ENCODE assay signal across 8 mouse cellular contexts in genomic region chr15:4026831-4027584, GRCm38 (mm10). TPM values are rescaled to one million over a fixed set of nuclear protein-coding genes. Genes with fewer than 3 reads are reported as not detected.
DNase-seq lines count a peak whose midpoint lies in the region; ATAC-seq lines count a peak whose summit lies in the region.

No protein-coding gene starts in this region.

- WGBS in heart, embryonic 14.5 days: under 1% methylated on average over 63 of the region's 65 CpGs
- WGBS in liver, embryonic 12.5 days (ENCODE audit: insufficient replicate concordance): 3% methylated on average over 65 of the region's 65 CpGs

- H3K36me3 ChIP-seq in heart, embryonic 14.5 days (ENCODE audit: control insufficient read depth, insufficient read depth, low read length): no peaks in the 10 kb centered on the region
- H3K36me3 ChIP-seq in liver, embryonic 12.5 days: no peaks in the 10 kb centered on the region
- no peaks in the 10 kb centered on the region for H3K36me3 ChIP-seq in splenic B cell, adult 2 months (ENCODE audit: control insufficient read depth, insufficient read depth, low read length, poor library complexity, severe bottlenecking)

- ATAC-seq in heart, embryonic 14.5 days (ENCODE audit: insufficient number of reproducible peaks, insufficient read depth, low FRiP score, low read depth): peak; percentile 86
- peak; percentile 68 for ATAC-seq in liver, embryonic 12.5 days

- H3K4me2 ChIP-seq in heart, embryonic 14.5 days (ENCODE audit: low read length): peak overlapping the region; percentile 82
- peak overlapping the region; percentile 95 for H3K4me2 ChIP-seq in liver, embryonic 12.5 days

- H3K9me3 ChIP-seq in heart, embryonic 14.5 days (ENCODE audit: control insufficient read depth, low read length): no peaks in the 10 kb centered on the region
- H3K9me3 ChIP-seq in liver, embryonic 12.5 days (replicated peaks): no peaks in the 10 kb centered on the region

- peak overlapping the region; percentile 69 for H3K27ac ChIP-seq in brown adipose tissue, adult 24 weeks (replicated peaks; ENCODE audit: low read depth, low read length)
- peak overlapping the region; percentile 98 to 99 for H3K27ac ChIP-seq in heart, embryonic 14.5 days (replicated peaks in 1 of 2; ENCODE audit: control insufficient read depth in 1 of 2, insufficient read depth in 1 of 2, low read depth in 2 of 2, low read length in 2 of 2)
- H3K27ac ChIP-seq in liver, embryonic 12.5 days: peak overlapping the region; percentile 77

- peak overlapping the region; percentile 88 for H3K4me3 ChIP-seq in brown adipose tissue, adult 24 weeks (ENCODE audit: insufficient read depth, low read depth, low read length)
- peak overlapping the region; percentile 77 to 90 for H3K4me3 ChIP-seq in heart, embryonic 14.5 days (ENCODE audit: control insufficient read depth in 1 of 2, insufficient read depth in 1 of 2, low read depth in 1 of 2, low read length in 2 of 2)
- peak overlapping the region; percentile 74 for H3K4me3 ChIP-seq in liver, embryonic 12.5 days

- H3K9ac ChIP-seq in heart, embryonic 14.5 days (ENCODE audit: low read length): peak overlapping the region; percentile 90
- H3K9ac ChIP-seq in liver, embryonic 12.5 days: peak overlapping the region; percentile 73

- peaks cover 6% of the 10 kb centered on the region for H3K4me1 ChIP-seq in brown adipose tissue, adult 24 weeks (ENCODE audit: control insufficient read depth, insufficient read depth, insufficient read length, low read length)
- H3K4me1 ChIP-seq in heart, embryonic 14.5 days (ENCODE audit: control insufficient read depth in 2 of 2, insufficient read depth in 2 of 2, low read length in 2 of 2): peaks cover 15 to 20% of the 10 kb centered on the region in 2 experiments
- peaks cover 14% of the 10 kb centered on the region; the same call in 1 of the 2 replicates for H3K4me1 ChIP-seq in liver, embryonic 12.5 days

- DNase-seq in CD4-positive, CD25-positive, alpha-beta regulatory T cell, adult 2 months (ENCODE audit: low read depth, low spot score): peak; percentile 79
- peak; percentile 58 for DNase-seq in fibroblast of lung, adult 2 months (ENCODE audit: low read depth)
- peak; percentile 90 for DNase-seq in kidney, postnatal 10 days
- DNase-seq in naive thymus-derived CD4-positive, alpha-beta T cell, adult 2 months (ENCODE audit: low read depth): peak; percentile 77
- DNase-seq in splenic B cell, adult 2 months (ENCODE audit: low read depth, low spot score): peak; percentile 86

- H3K27me3 ChIP-seq in heart, embryonic 14.5 days (ENCODE audit: control insufficient read depth, insufficient read depth, low read length): no peaks in the 10 kb centered on the region
- H3K27me3 ChIP-seq in liver, embryonic 12.5 days (replicated peaks): peaks cover 11% of the 10 kb centered on the region; the same call in 1 of the 2 replicates
- H3K27me3 ChIP-seq in splenic B cell, adult 2 months (ENCODE audit: control insufficient read depth, insufficient read depth, low read length, poor library complexity, severe bottlenecking): no peaks in the 10 kb centered on the region

RNA-seq across cellular contexts. Expression of gene Oxct1, which starts 0.8 kb away (rescaled TPM):
- polyA plus RNA-seq in brown adipose tissue, adult 24 weeks (2012; ENCODE audit: insufficient read depth, insufficient read length, missing spikeins): 143 and 178 TPM in 2 replicates
- 317 and 327 TPM in 2 replicates for polyA plus RNA-seq in heart, embryonic 14.5 days (2014; fragmentation: Nextera tagmentation; extraction: Ambion mirVana)
- polyA plus RNA-seq in liver, embryonic 12.5 days (2016; fragmentation: Nextera tagmentation; extraction: Ambion mirVana): 41.0 and 43.8 TPM in 2 replicates

RNA-seq across cellular contexts. Expression of gene AW549877, which starts 31.5 kb away (rescaled TPM):
- polyA plus RNA-seq in brown adipose tissue, adult 24 weeks (2012; ENCODE audit: insufficient read depth, insufficient read length, missing spikeins): 45.9 and 49.1 TPM in 2 replicates
- polyA plus RNA-seq in heart, embryonic 14.5 days (2014; fragmentation: Nextera tagmentation; extraction: Ambion mirVana): 31.6 and 32.5 TPM in 2 replicates
- polyA plus RNA-seq in liver, embryonic 12.5 days (2016; fragmentation: Nextera tagmentation; extraction: Ambion mirVana): 10.3 and 10.7 TPM in 2 replicates

RNA-seq across cellular contexts. Expression of gene Fbxo4, which starts 47.6 kb away (rescaled TPM):
- polyA plus RNA-seq in brown adipose tissue, adult 24 weeks (2012; ENCODE audit: insufficient read depth, insufficient read length, missing spikeins): 15.9 and 18.9 TPM in 2 replicates
- 13.8 and 15.2 TPM in 2 replicates for polyA plus RNA-seq in heart, embryonic 14.5 days (2014; fragmentation: Nextera tagmentation; extraction: Ambion mirVana)
- 4.0 and 4.5 TPM in 2 replicates for polyA plus RNA-seq in liver, embryonic 12.5 days (2016; fragmentation: Nextera tagmentation; extraction: Ambion mirVana)

Comparison
In these comparisons a context has a peak if more than half of its experiments do, and no peak if none do; other contexts are left out.
1. Peak in every context shown above with its lines: DNase-seq, ATAC-seq, H3K4me3 ChIP-seq and H3K27ac ChIP-seq.